Mouse (Mus musculus) layer of hippocampus, postnatal 14 days (tissue): Measurements from ENCODE around the gene Sorbs2. TPM values are rescaled to one million over a fixed set of nuclear protein-coding genes. Genes with fewer than 3 reads are reported as not detected.

Experiments used
- DNase-seq, 2 experiments: peaks; one replicate each; pipeline ENCODE4 v3.0.0; 2021 to 2022; ENCODE audit warnings: low spot score in 2 of 2, mixed read lengths in 1 of 2
- total RNA-seq, 2 experiments: library from RNA; stranded (reverse); gene quantifications; 2 replicates each; pipeline ENCODE4 v1.2.3; 2021

Gene Sorbs2
- total RNA-seq, 2 experiments from 2014 or later = 158 to 166 TPM

DNA sequence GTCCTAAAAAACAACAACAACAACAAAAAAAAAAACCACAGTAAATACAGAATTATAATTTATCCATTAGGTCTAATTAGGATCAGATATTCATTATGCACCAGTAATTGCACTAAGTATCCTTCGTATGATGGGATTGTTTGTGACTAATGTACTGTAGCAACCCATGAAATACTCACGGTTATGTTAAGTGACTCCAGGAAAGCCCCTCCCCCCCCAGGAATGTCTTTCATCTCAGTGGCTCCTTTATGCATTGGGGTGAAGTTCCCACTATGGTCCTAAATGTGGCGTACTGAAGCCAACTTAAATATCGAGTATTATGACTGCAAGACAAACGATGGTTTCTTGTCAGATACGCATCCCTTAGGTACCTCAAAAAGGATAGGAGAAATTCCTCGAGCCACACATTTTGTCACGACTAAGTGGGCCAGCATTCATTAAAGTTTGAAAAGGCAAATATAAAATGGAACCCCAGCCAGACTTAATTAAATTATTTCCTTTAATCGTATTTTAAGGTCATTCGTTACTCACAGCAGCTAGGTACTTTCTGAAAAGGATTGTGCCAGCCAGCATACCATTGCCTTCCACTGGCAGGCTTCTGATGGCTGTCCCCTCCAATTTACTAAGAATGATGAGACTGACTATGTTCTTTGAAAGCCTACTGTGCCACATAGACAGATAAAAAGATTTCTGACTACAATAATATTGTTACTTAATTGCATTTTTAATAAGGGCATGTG is 169.7 kb downstream of the Sorbs2 start:
- no peak for DNase-seq

GRCm38 (mm10) chr8:45677854-45678241 is 170.3 kb downstream of the Sorbs2 start:
- no peak for DNase-seq

DNA sequence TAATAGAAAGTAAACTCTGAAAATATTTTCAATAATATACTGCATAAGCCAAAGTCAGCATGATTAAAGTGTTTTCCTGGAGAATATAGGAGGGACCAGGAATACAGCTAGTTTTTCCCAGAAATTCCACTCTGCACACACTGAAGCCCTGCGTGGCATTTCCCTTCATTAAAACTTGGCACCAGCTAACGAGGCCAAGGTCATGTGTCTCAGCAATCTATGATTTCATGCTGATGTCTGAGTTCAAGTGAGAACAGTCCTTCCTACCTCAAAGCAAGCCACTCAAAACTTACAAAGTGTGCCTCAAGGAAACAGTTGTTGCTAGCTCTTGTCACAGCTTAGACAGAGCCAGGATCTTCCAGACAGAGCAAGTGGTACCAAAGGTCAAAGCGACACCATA is 173.6 kb downstream of the Sorbs2 start:
- no peak for DNase-seq

DNA sequence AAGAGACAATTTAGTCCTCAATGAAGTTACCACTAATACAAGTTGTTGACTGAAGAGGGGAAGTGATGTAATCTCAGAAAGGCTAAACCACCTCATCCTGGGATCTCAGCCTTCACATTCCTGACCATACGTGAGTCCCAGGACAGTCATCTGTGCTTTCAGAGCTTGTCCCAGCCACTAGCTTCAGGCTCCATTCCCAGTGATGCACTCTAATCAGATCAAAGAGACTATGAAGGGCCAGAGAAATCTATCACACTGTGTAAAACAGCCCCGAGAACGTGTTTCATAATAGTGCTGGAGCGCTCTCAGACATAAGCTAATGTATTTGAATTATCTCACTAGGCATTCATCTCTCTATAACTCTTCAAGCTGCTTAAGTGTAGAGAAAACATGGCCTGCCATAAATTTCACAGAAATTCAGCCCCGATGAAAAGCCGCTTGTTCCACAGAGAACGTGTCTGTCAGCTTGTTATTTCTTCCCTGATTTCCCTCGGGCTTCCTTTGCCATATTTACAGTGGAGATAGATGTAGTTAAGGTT is 175.3 kb downstream of the Sorbs2 start:
- no peak for DNase-seq

DNA sequence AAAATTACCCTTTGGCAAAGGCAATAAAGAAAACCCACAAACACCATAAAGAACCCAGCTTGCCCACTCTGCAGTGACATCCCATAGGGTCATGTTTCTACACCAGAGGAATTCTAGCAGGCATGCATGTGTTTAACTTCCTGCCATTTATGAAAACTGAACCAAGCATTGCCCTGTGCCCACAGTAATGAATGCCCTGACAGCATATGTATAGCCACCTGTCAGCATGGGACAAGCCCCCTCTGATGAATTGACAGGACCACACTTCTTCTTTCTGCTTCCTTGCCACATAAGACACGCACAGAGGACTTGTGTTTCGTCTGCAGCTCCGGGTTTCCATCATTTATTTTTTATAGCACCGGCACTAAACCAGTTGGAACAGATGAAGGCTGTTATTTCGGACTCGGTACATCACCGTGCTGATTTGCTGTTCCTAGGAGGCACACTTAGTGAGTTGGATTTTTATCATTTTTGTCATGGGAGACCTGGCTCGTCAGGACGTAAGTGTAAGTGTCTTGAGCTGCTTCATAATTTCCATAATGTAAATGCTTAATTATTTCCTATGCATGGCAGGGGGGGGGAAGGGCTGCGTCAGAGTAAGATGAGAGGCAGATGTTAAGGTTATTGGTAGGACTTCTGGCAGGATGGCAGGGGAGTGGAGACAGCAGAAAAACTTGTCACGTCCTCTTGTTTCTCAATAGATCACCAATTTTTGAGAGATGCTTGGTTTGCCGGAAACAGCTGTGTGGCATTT is 180.5 kb downstream of the Sorbs2 start:
- DNase-seq = no peak

- no peak for DNase-seq
Observed at GRCm38 (mm10) chr8:45689611-45690207, 182.1 kb downstream of the Sorbs2 start.

GRCm38 (mm10) chr8:45700100-45700499 is 192.5 kb downstream of the Sorbs2 start:
- no peak for DNase-seq

GRCm38 (mm10) chr8:45703700-45704101 is 196.1 kb downstream of the Sorbs2 start:
- no peak for DNase-seq

DNA sequence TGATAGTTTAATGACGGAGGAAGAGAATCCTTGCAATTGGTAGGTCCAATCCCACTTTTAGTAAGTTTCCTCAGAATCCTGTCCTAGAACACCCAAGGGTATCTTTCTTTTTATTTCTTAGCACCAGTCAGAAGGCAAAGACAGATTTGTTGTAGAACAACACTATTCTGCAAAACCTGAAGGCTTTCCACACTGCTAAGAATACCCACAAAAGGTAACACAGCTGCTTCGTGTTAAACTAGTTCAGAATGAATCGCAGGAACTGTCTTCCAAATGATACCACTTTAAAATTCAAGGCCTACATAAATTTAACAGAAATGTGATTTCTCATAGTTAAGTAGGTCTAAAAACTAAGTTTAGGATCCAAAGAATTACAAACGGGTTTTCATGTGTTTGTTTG is 201.5 kb downstream of the Sorbs2 start:
- DNase-seq = no peak

GRCm38 (mm10) chr8:45709734-45710133 is 202.1 kb downstream of the Sorbs2 start:
- DNase-seq = no peak

- no peak for DNase-seq
Observed at GRCm38 (mm10) chr8:45712610-45713009, 205.0 kb downstream of the Sorbs2 start.

DNA sequence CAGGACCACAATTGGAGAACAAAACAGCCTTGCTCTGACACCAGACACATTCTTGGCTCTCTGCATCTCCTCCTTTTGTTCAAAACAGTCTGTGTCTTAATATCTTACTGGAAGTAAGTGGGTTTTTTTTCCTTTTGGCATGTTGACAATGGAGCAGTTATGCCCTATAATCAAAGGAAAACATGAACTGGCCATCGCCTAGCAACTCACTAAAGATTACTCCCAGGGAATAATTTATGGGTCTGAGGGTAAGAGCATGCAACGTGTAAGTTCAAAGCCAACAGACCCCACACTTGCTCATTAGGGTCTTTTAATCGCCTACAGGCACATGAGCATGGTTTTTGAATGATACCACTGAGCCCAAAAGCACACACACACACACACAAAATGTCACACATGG is 207.2 kb downstream of the Sorbs2 start:
- DNase-seq = no peak

DNA sequence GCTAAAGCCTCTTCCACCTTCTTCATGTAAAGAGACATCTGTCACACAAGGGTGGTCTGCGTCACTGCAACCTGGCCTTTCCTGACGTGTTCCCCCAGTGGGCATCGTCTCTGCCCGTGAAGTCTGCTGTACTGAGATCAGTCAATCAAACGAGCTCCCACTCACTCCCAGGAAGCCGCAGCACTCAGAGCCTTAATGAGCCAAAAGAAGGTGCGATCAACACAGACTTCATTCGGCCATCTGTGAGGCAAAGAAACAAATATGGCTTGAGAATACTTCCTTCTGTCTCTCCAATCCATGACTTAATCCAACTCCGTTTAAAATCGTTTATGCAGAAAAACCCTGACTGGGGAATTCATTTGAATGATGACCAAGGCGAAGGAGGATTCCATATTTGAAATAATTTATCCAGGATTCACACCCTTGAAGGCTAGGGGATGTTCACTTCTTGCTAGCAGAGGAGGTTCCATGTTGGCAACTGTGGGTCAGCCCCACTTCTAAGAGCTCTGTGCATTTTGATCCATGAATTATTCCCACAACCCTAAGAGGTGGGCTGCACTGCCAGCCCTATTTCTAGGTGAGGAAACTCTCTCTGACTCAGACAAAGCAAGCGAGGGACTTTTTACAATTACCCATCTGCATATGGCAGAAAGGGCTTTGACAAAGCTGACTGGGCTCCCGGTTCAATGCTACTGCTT is 207.9 kb downstream of the Sorbs2 start:
- DNase-seq = peak; percentile 61 to 83

DNA sequence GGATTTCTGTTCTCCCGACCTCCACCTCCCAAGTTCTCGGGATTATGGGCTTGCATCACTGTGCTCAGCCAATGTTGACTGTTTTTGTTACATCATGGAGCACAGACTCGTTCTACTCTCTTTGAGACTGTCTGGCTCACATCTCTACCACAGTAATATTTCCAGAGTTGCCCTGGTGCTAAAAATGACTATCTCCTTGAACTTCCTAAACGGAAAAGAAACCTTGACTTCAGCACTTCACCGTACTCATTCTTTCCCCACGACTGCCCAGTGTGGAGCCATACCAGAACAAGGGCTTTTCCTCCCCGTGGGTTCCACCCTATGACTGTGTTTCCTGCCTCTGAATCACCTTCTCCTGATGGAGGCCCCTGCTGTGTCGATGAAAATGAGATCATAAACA is 212.2 kb downstream of the Sorbs2 start:
- DNase-seq = no peak

GRCm38 (mm10) chr8:45724204-45724603 is 216.6 kb downstream of the Sorbs2 start:
- DNase-seq = no peak

DNA sequence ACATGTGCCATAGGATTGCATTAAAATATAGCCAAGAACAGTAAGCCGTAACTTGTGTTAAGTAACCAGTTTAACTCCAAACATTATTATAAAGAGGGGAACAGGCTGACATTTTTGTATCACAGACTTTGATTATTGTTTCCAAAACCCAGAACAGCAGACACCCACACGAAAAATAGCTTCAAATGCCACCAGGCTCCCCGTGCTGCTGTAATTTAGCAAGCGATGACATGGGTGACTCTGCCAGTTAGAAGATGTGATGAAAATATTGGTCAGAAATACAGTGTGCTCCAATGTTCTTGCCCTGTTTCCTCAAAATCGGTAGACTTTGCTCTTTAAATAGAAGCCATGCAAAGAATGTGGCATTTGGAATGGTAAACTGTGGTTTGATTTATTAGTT is 217.7 kb downstream of the Sorbs2 start:
- DNase-seq = peak in 1 of 2 experiments; percentile 77

DNA sequence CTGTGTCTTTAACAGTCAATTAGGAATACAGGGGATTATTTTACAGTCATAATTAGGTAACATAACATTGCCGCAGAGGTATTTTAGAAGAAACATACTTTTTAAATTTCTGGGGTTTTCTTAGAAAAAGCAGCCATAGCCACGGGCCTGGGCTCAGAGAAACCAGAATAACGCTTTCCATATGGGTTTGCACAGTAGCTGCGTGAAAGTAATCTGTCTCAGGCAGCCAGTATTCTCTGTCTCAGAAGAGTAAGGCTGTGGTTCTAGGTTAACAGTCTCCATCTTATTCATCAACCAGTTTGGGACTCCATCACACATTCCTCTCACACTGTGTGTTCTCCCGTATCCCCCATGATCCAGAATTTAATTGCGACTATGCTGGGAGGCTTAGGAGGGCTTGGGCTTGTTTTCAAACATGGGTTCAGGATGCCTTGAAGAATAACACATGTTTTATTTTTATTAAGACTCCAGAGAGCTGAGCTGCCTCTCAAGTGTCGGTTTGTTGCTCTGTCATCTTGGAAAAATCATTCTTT is 222.3 kb downstream of the Sorbs2 start:
- no peak for DNase-seq

DNA sequence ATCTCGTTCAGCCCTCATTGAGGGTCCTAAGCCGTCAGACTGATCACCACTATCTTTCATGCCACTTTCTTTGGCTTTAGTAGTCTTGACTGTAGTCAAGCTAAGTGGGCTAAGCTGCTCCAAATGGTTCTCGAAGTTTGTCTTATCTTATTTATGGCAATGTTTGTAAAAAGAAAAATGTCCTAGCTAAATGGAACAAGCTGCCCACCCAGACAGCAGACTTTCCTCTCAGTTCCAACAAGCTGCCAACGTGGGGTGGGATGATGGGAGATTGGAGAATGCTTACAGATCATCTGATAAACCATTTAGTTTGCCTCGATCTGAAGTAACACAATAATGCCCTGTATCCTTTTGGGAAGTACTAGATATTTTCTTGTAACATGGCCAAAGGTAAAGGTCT is 223.2 kb downstream of the Sorbs2 start:
- DNase-seq = no peak

DNA sequence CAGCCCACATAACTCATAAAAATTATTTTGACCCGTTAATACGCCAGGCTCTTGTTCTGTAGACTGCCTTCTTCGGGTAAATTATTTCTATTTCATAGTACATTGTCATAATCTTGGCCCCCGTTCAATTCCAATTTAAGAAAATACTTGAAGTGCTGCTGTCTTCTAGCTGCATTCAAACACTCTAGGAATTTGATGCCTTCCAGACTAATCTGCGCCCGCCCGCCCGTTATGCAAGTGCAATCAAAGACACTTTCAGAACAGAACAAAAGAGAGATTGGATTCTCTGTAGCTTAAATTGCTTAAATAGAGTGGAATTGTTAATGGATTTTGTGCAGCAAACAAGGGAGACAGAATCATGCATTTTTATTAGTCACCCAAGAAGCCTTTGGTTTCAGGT is 226.5 kb downstream of the Sorbs2 start:
- DNase-seq = no peak

DNA sequence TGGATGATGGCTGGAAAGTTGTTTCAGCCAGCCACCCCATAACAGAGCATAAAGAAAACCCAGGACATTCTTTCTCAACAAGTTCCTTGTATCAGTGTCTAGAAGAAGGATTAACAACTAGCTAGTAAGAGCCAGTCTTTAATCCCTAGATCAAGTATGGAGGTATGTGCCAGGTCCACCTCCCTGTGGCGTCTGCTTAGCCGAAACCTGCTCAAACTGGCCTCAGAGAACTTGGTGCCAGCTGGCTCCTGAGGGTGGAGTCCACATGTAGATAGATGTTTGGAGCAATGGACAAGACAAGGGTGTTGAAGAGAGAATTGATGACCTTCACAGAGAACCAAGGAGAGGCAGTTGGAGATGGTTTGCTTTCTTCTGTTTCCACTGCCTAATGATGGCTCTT is 229.7 kb downstream of the Sorbs2 start:
- no peak for DNase-seq

GRCm38 (mm10) chr8:45743326-45743725 is 235.7 kb downstream of the Sorbs2 start:
- DNase-seq = no peak
